Mouse (Mus musculus) liver, embryonic 12.5 days (tissue): ENCODE results near the gene Kdm1a. TPM values are rescaled to one million over a fixed set of nuclear protein-coding genes. Genes with fewer than 3 reads are reported as not detected.

Source experiments
- ATAC-seq: fragments of 200-750 bp; cut with Nextera tagmentation; 2 replicates; pipeline ENCODE4 v1.8.0; 2017; ENCODE audit warnings: moderate number of reproducible peaks, mild to moderate bottlenecking, moderate library complexity
- H3K27ac ChIP-seq: fragments of 300-500 bp; sonication (generic); 2 replicates; pipeline ENCODE4 v1.5.1; 2016; ENCODE audit warnings: mild to moderate bottlenecking
- H3K27me3 ChIP-seq: fragments of 300-500 bp; sonication (generic); replicated peaks from 2 replicates; pipeline ENCODE4 v1.6.1; 2016; ENCODE audit warnings: mild to moderate bottlenecking, moderate library complexity
- H3K36me3 ChIP-seq: fragments of 300-500 bp; sonication (generic); 2 replicates; pipeline ENCODE4 v1.6.1; 2016; ENCODE audit warnings: mild to moderate bottlenecking, moderate library complexity
- H3K4me1 ChIP-seq: fragments of 300-500 bp; sonication (generic); 2 replicates; pipeline ENCODE4 v1.6.1; 2016
- H3K4me2 ChIP-seq: fragments of 300-500 bp; sonication (generic); 2 replicates; pipeline ENCODE4 v1.6.1; 2016; ENCODE audit warnings: mild to moderate bottlenecking, moderate library complexity
- H3K4me3 ChIP-seq: fragments of 300-500 bp; sonication (generic); 2 replicates; pipeline ENCODE4 v1.5.1; 2016; ENCODE audit warnings: mild to moderate bottlenecking, moderate library complexity
- H3K9ac ChIP-seq: fragments of 300-500 bp; sonication (generic); 2 replicates; pipeline ENCODE4 v1.6.1; 2016; ENCODE audit warnings: mild to moderate bottlenecking, moderate library complexity
- H3K9me3 ChIP-seq: fragments of 300-500 bp; sonication (generic); replicated peaks from 2 replicates; pipeline ENCODE4 v1.6.1; 2016; ENCODE audit warnings: mild to moderate bottlenecking, moderate library complexity
- WGBS: fragments of 180-500 bp; shearing (Covaris S2); methylation state at CpG from one replicate; pipeline ENCODE4 v1.1.7; 2016; ENCODE audit not compliant: insufficient replicate concordance; 5-methylcytosine and 5-hydroxymethylcytosine counted together
- polyA plus RNA-seq: library from polyadenylated mRNA; unstranded; fragments of >200 nt; fragmentation: Nextera tagmentation; extraction: Ambion mirVana; gene quantifications from 2 replicates; pipeline ENCODE4 v1.2.1, GENCODE M21; 2016

Gene Kdm1a
- polyA plus RNA-seq, 1 experiment from 2014 or later, result 31.3 TPM

GRCm38 (mm10) chr4:136635995-136636394 is 33.5 kb upstream of the Kdm1a start:
- ATAC-seq, result no peak

GRCm38 (mm10) chr4:136631237-136631994 is 28.9 kb upstream of the Kdm1a start:
- no peaks in the 10 kb centered on the region for H3K9me3 ChIP-seq
- H3K27ac ChIP-seq, result no peak overlapping the region
- no peak overlapping the region for H3K9ac ChIP-seq
- no peak overlapping the region for H3K4me3 ChIP-seq
- ATAC-seq, result no peak
- H3K4me2 ChIP-seq, result no peak overlapping the region
- WGBS, result 76% methylated on average over 11 of the region's 11 CpGs
- H3K36me3 ChIP-seq, result no peaks in the 10 kb centered on the region
- 0 out of 2 replicates have a peak, but pooled peaks cover 5% of the 10 kb centered on the region for H3K4me1 ChIP-seq
- peaks cover 11% of the 10 kb centered on the region for H3K27me3 ChIP-seq

More at GRCm38 (mm10) chr4:136635995-136636394, 33.5 kb upstream of the Kdm1a start:
- Histone ChIP-seq H3K27ac (no peak overlapping the region), H3K4me3 (no peak overlapping the region), H3K9me3 (no peaks in the 10 kb centered on the region), H3K27me3 (peaks cover 52% of the 10 kb centered on the region), H3K9ac (no peak overlapping the region), H3K4me1 (peaks cover 24% of the 10 kb centered on the region), H3K4me2 (no peak overlapping the region), H3K36me3 (no peaks in the 10 kb centered on the region)

- Histone ChIP-seq H3K4me2 (no peak overlapping the region), H3K27me3 (no peaks in the 10 kb centered on the region), H3K27ac (no peak overlapping the region), H3K4me3 (no peak overlapping the region), H3K36me3 (no peaks in the 10 kb centered on the region), H3K9ac (no peak overlapping the region), H3K9me3 (no peaks in the 10 kb centered on the region), H3K4me1 (0 out of 2 replicates have a peak, but pooled peaks cover 5% of the 10 kb centered on the region)
- 28% methylated on average over 6 of the region's 6 CpGs for WGBS
- no peak for ATAC-seq
Observed at GRCm38 (mm10) chr4:136626590-136626989, 24.1 kb upstream of the Kdm1a start.

GRCm38 (mm10) chr4:136622388-136622787 is 19.9 kb upstream of the Kdm1a start, which contains the start of gene Lactbl1:
Lactbl1 (plus strand) TSS chr4:136622621.
- H3K27ac ChIP-seq, result no peak within 1 kb of the TSS
- no peaks in the 10 kb centered on the region for H3K9me3 ChIP-seq
- H3K27me3 ChIP-seq, result no peaks in the 10 kb centered on the region
- H3K4me3 ChIP-seq, result no peak within 1 kb of the TSS
- no peak for ATAC-seq
- no peak within 1 kb of the TSS for H3K9ac ChIP-seq
- 0 out of 2 replicates have a peak, but pooled peaks cover 5% of the 10 kb centered on the region for H3K4me1 ChIP-seq
- no peaks in the 10 kb centered on the region for H3K36me3 ChIP-seq
- no peak within 1 kb of the TSS for H3K4me2 ChIP-seq
- 50% methylated on average over 6 of the region's 6 CpGs for WGBS

- no peaks in the 10 kb centered on the region for H3K27me3 ChIP-seq
- no peaks in the 10 kb centered on the region for H3K36me3 ChIP-seq
- no peak for ATAC-seq
- 0 out of 2 replicates have a peak, but pooled peaks cover 5% of the 10 kb centered on the region for H3K4me1 ChIP-seq
- H3K9ac ChIP-seq, result no peak overlapping the region
- H3K27ac ChIP-seq, result no peak overlapping the region
- no peak overlapping the region for H3K4me2 ChIP-seq
- no peaks in the 10 kb centered on the region for H3K9me3 ChIP-seq
- H3K4me3 ChIP-seq, result no peak overlapping the region
- 47% methylated on average over 5 of the region's 5 CpGs for WGBS
Observed at GRCm38 (mm10) chr4:136621956-136622355, 19.4 kb upstream of the Kdm1a start.

- no peak overlapping the region for H3K9ac ChIP-seq
Observed at GRCm38 (mm10) chr4:136621336-136621735, 18.8 kb upstream of the Kdm1a start.

GRCm38 (mm10) chr4:136613657-136614056 is 11.1 kb upstream of the Kdm1a start:
- Histone ChIP-seq H3K4me3 (no peak overlapping the region), H3K27ac (no peak overlapping the region), H3K36me3 (no peaks in the 10 kb centered on the region), H3K27me3 (no peaks in the 10 kb centered on the region), H3K4me2 (no peak overlapping the region), H3K9ac (no peak overlapping the region), H3K9me3 (no peaks in the 10 kb centered on the region), H3K4me1 (no peaks in the 10 kb centered on the region)
- 56% methylated on average over 7 of the region's 7 CpGs for WGBS
- no peak for ATAC-seq

More at GRCm38 (mm10) chr4:136621336-136621735, 18.8 kb upstream of the Kdm1a start:
- H3K9me3 ChIP-seq, result no peaks in the 10 kb centered on the region
- ATAC-seq, result no peak
- no peak overlapping the region for H3K4me3 ChIP-seq
- 4% methylated on average over 1 of the region's 1 CpGs for WGBS
- H3K4me2 ChIP-seq, result no peak overlapping the region
- H3K36me3 ChIP-seq, result no peaks in the 10 kb centered on the region
- no peaks in the 10 kb centered on the region for H3K27me3 ChIP-seq
- no peaks in the 10 kb centered on the region for H3K4me1 ChIP-seq
- no peak overlapping the region for H3K27ac ChIP-seq

- Histone ChIP-seq H3K9me3 (no peaks in the 10 kb centered on the region), H3K9ac (no peak within 1 kb of the TSS), H3K4me2 (no peak within 1 kb of the TSS), H3K27ac (no peak within 1 kb of the TSS), H3K4me1 (no peaks in the 10 kb centered on the region), H3K27me3 (no peaks in the 10 kb centered on the region), H3K4me3 (no peak within 1 kb of the TSS), H3K36me3 (no peaks in the 10 kb centered on the region)
- 49% methylated on average over 4 of the region's 4 CpGs for WGBS
- ATAC-seq, result no peak
Observed at GRCm38 (mm10) chr4:136610387-136610856, 7.9 kb upstream of the Kdm1a start, which contains the start of gene Tex46. Tex46 (plus strand) TSS chr4:136610437.

GRCm38 (mm10) chr4:136605756-136606485 is 3.4 kb upstream of the Kdm1a start:
- 81% methylated on average over 19 of the region's 19 CpGs for WGBS
- Histone ChIP-seq H3K4me3 (no peak overlapping the region), H3K4me1 (peaks cover 11% of the 10 kb centered on the region), H3K36me3 (no peaks in the 10 kb centered on the region), H3K9me3 (no peaks in the 10 kb centered on the region), H3K4me2 (no peak overlapping the region), H3K27me3 (no peaks in the 10 kb centered on the region), H3K27ac (no peak overlapping the region), H3K9ac (no peak overlapping the region)
- no peak for ATAC-seq

GRCm38 (mm10) chr4:136602018-136602554 is 437 bp downstream of the Kdm1a start:
- peaks cover 32% of the 10 kb centered on the region for H3K4me1 ChIP-seq
- no peaks in the 10 kb centered on the region for H3K36me3 ChIP-seq
- no peaks in the 10 kb centered on the region for H3K27me3 ChIP-seq
- no peaks in the 10 kb centered on the region for H3K9me3 ChIP-seq
- peak; percentile 68 for ATAC-seq
- H3K9ac ChIP-seq, result peak overlapping the region; percentile 99
- peak overlapping the region; percentile 91 for H3K27ac ChIP-seq
- peak overlapping the region; percentile 98 for H3K4me3 ChIP-seq
- peak overlapping the region; percentile 78 for H3K4me2 ChIP-seq
- under 1% methylated on average over 47 of the region's 68 CpGs for WGBS

GRCm38 (mm10) chr4:136601476-136601875 is 1.0 kb downstream of the Kdm1a start:
- Histone ChIP-seq H3K27ac (peak overlapping the region; percentile 91), H3K4me1 (peaks cover 32% of the 10 kb centered on the region), H3K4me2 (peak overlapping the region; percentile 78), H3K9ac (peak overlapping the region; percentile 99), H3K27me3 (no peaks in the 10 kb centered on the region), H3K9me3 (no peaks in the 10 kb centered on the region), H3K4me3 (peak overlapping the region; percentile 98), H3K36me3 (no peaks in the 10 kb centered on the region)
- ATAC-seq, result no peak
- 2% methylated on average over 13 of the region's 13 CpGs for WGBS

GRCm38 (mm10) chr4:136600536-136600935 is 2.0 kb downstream of the Kdm1a start:
- H3K27ac ChIP-seq, result no peak overlapping the region
- H3K27me3 ChIP-seq, result no peaks in the 10 kb centered on the region
- H3K9ac ChIP-seq, result peak overlapping the region; percentile 99; the same call in 1 of the 2 replicates
- H3K9me3 ChIP-seq, result no peaks in the 10 kb centered on the region
- ATAC-seq, result no peak
- H3K4me3 ChIP-seq, result peak overlapping the region; percentile 98
- H3K4me1 ChIP-seq, result peaks cover 34% of the 10 kb centered on the region
- H3K4me2 ChIP-seq, result peak overlapping the region; percentile 78
- WGBS, result 82% methylated on average over 2 of the region's 2 CpGs
- H3K36me3 ChIP-seq, result no peaks in the 10 kb centered on the region
